Mouse (Mus musculus): ENCODE data around the gene Fasn. TPM values are rescaled to one million over a fixed set of nuclear protein-coding genes. Genes with fewer than 3 reads are reported as not detected.
A peak's percentile ranks its signal among the peaks of the same experiment; 100 is the strongest.

Gene Fasn
- polyA plus RNA-seq, 1 experiment from 2014 or later: 45.5 TPM

DNA sequence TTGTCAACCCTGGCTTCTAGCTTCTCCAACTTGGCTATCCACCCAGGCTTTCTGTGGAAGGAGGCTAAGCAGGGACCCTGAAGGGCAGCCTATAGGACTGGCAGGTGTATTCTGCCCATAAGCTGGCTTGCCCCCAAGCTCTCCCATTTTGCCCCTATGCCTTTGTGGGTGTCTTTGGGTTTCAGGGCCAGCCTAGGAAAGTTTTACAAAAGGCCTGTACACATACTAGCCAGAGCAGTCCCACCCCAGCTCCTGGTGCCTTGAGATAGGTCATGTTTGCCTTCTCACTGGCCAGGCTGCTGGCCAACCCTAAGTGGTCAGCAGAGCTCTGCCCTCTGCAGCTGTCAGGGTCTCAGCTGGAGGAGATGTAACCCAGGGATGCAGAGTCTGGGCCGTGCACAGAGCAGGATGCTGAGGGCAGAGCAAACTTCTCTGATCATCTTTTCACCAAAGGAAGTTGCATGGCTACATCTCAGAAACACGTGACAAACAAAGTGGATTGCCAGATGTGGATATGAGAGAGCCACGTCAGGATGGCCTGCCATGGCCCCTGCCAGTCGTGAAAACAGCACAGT lies 1.0 kb upstream of the Fasn start:
- Histone ChIP-seq H3K9me3 (no peaks in the 10 kb centered on the region), H3K27ac (peak overlapping the region; percentile 98), H3K4me1 (peaks cover 40% of the 10 kb centered on the region), H3K4me2 (peak overlapping the region; percentile 77), H3K27me3 (no peaks in the 10 kb centered on the region), H3K4me3 (peak overlapping the region; percentile 89), H3K9ac (peak overlapping the region; percentile 49), H3K36me3 (peaks cover 22% of the 10 kb centered on the region)
- ATAC-seq (ENCODE audit: insufficient number of reproducible peaks, low FRiP score, low TSS enrichment, low read depth): no peak
- WGBS: 40% methylated on average over 4 of the region's 4 CpGs

DNA sequence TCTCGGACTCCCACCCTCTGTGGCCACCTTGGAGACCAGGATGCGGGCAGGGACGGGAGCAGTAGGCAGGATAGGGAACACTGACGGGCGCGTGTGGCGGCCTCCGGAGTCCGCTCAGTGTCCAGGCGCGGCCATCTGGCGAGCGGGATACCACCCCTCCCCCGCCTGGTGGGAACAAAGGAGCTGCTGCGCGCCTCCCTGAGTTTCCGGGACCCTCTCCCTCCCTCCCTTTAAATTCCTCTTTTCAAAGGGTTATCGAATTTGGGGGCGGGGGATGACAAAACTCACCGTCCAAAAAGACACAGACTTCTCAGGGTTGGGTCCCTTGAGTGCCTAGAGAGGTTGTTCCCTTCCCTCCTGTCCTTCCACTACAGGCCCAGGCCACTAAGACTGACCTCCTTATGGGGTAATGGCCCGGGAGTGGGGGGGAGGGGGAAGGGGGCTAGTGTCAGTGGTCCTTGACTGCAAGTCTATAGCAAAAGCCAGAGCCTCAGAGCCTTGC lies 491 bp upstream of the Fasn start:
- Histone ChIP-seq H3K36me3 (peaks cover 27% of the 10 kb centered on the region), H3K27ac (peak overlapping the region; percentile 98), H3K27me3 (no peaks in the 10 kb centered on the region), H3K4me2 (peak overlapping the region; percentile 77), H3K9ac (peak overlapping the region; percentile 49), H3K9me3 (no peaks in the 10 kb centered on the region), H3K4me3 (peak overlapping the region; percentile 89), H3K4me1 (peaks cover 40% of the 10 kb centered on the region)
- ATAC-seq (ENCODE audit: insufficient number of reproducible peaks, low FRiP score, low TSS enrichment, low read depth): no peak
- 0% methylated on average over 21 of the region's 21 CpGs for WGBS

DNA sequence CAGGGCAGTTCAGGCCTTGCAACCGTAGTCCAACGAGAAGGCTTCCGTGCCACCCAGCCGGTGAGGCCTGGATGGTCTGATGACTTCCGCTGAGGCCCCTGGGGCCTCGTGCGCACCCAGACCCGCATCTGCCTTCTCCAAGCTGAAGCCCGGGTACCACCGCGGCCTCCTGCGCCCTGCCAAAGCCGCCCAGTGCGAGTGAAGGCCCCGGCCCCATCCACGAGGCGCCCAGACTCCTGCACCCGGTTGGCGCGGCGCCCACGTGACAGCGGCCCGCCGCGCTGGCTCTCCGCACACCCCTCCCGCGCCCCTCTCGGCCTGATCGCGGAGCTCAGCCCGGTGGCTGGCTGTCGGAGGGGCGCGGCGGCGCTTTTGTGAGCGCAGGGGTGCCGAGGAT lies 798 bp downstream of the Fasn start:
- H3K9ac ChIP-seq: peak overlapping the region; percentile 91
- under 1% methylated on average over 40 of the region's 40 CpGs for WGBS
- H3K9me3 ChIP-seq: no peaks in the 10 kb centered on the region
- peak; percentile 2 for ATAC-seq (ENCODE audit: insufficient number of reproducible peaks, low FRiP score, low TSS enrichment, low read depth)
- H3K4me3 ChIP-seq: peak overlapping the region; percentile 89
- peaks cover 40% of the 10 kb centered on the region for H3K4me1 ChIP-seq
- H3K36me3 ChIP-seq: peaks cover 40% of the 10 kb centered on the region
- H3K4me2 ChIP-seq: peak overlapping the region; percentile 77
- no peaks in the 10 kb centered on the region for H3K27me3 ChIP-seq
- H3K27ac ChIP-seq: peak overlapping the region; percentile 98

DNA sequence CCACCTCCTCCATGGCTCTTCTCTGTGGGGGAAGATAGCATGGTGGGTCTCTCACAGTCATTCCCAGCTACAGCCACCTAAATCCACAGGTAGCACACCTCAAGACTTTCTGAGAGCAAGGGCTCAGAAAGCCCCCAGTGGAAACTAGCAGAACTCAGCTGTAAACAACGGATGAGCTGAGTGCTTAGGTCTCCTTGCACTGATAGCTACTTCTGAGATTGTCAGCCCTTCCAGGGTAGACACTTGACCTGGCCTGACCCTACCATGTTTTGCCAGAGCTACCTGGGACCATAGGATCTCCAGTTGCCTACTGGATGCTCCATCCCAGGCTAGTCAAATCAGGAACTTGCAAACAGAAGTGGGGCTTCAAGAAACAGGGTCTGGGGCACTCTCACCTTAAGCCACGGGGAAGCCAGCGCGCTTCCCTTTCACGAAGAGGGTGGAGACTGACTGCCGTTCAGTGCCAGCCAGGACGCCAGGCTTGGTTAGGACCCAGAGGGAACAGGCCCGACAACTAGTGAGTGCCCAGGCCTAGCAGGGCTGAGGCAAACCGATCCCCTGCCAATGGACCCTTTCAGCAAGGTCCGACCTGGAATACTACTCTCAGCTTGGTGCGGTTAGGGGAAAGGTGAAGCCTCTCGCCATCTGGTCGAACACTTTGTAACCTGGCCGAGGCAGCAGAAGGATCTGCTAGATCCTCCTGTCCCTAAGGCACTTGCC lies 1.4 kb downstream of the Fasn start:
- Histone ChIP-seq H3K4me1 (peaks cover 40% of the 10 kb centered on the region), H3K4me3 (peak overlapping the region; percentile 89), H3K36me3 (peaks cover 46% of the 10 kb centered on the region), H3K4me2 (peak overlapping the region; percentile 77), H3K27ac (peak overlapping the region; percentile 98), H3K9me3 (no peaks in the 10 kb centered on the region), H3K27me3 (no peaks in the 10 kb centered on the region), H3K9ac (peak overlapping the region; percentile 91)
- WGBS: under 1% methylated on average over 14 of the region's 14 CpGs
- ATAC-seq (ENCODE audit: insufficient number of reproducible peaks, low FRiP score, low TSS enrichment, low read depth): no peak

DNA sequence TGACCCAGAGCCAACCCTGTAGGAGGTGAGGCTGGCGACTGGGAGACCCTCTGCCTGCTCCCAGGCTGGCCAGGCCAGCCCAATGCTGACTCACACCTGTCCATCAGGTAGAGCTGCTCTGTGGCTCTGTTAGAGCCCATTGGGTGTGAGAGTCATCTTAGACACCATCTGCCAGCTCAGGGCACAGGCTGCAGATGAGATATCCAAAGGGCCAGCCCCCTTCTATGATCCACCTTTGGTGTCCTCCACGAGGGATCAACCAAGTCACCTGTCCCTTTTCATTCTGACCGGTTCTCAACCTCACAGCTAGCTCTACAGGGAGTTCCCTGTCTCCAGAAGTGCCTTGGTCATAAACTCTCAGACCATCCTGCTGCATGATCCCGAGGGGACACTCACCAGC lies 2.0 kb downstream of the Fasn start:
- H3K9ac ChIP-seq: peak overlapping the region; percentile 91
- WGBS: 44% methylated on average over 4 of the region's 4 CpGs
- no peaks in the 10 kb centered on the region for H3K9me3 ChIP-seq
- H3K27me3 ChIP-seq: no peaks in the 10 kb centered on the region
- peak overlapping the region; percentile 17; the same call in 1 of the 2 replicates for H3K27ac ChIP-seq
- no peak for ATAC-seq (ENCODE audit: insufficient number of reproducible peaks, low FRiP score, low TSS enrichment, low read depth)
- H3K4me3 ChIP-seq: peak overlapping the region; percentile 89
- peaks cover 40% of the 10 kb centered on the region for H3K4me1 ChIP-seq
- H3K36me3 ChIP-seq: peaks cover 52% of the 10 kb centered on the region
- peak overlapping the region; percentile 77 for H3K4me2 ChIP-seq

DNA sequence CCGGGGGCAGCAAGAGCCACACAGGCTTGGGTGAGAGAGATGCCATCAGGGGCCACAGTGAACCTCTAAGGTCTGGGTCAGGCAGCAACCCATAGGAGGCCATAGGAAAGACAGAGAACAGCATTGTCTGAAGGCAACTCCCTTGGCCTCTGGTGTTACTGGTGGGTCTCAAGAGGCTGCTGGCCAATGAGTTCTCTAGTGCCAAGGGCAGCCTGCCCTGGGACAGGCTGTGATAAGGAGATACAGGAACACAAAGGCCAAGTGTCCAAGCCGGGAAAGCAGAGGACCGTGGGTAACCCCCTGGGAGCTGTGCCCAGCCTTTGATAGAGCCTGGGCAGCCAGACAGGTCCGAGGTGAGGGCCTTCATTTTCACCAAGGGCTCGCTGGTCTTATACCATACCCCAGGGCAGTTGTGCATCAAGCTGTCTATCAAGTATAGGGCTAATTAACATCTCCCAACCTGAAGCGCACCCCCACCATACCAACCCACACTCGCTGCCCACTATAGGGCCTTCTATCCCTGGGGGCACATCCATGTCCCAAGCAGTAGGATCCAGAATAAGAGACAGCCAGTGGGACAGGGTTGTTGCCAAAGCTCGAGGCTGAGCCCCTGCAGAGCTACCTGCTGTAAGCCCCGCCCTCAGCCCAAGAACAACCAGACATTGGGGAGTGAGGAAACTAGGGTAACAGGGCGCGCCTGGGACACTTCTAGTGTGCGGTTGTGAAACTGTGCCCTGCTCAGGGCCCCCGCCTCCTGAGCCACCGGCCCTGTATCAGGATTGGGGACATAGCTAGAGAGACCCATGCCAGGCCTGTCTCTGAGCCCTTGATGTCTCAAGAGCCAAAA lies 3.0 kb downstream of the Fasn start:
- H3K4me3 ChIP-seq: peak overlapping the region; percentile 13; the same call in 1 of the 2 replicates
- peaks cover 40% of the 10 kb centered on the region for H3K4me1 ChIP-seq
- H3K36me3 ChIP-seq: peaks cover 63% of the 10 kb centered on the region
- peak overlapping the region; percentile 77 for H3K4me2 ChIP-seq
- no peaks in the 10 kb centered on the region for H3K9me3 ChIP-seq
- ATAC-seq (ENCODE audit: insufficient number of reproducible peaks, low FRiP score, low TSS enrichment, low read depth): no peak
- no peaks in the 10 kb centered on the region for H3K27me3 ChIP-seq
- whole genome bisulfite sequencing: 80% methylated on average over 14 of the region's 14 CpGs
- H3K9ac ChIP-seq: no peak overlapping the region
- no peak overlapping the region for H3K27ac ChIP-seq

DNA sequence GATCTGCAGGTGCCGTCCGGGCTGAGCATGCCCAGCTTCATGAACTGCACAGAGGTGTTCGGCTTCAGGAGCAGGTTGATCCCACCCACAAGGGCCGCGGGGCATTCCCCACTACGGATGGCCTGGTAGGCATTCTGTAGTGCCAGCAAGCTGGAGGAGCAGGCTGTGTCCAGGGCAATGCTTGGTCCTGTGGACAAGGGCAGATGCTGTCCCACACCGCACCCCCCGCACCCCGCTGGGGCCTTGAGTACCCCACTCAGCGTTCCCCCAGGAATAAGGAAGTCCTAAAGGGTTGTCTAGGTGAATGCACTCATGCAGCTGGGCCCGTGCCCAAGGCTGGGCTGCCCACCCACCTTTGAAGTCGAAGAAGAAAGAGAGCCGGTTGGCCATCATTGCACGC lies 3.8 kb downstream of the Fasn start:
- WGBS: 95% methylated on average over 14 of the region's 14 CpGs
- H3K4me3 ChIP-seq: no peak overlapping the region
- peaks cover 36% of the 10 kb centered on the region for H3K4me1 ChIP-seq
- H3K4me2 ChIP-seq: no peak overlapping the region
- peaks cover 70% of the 10 kb centered on the region for H3K36me3 ChIP-seq
- no peaks in the 10 kb centered on the region for H3K9me3 ChIP-seq
- no peaks in the 10 kb centered on the region for H3K27me3 ChIP-seq
- ATAC-seq (ENCODE audit: insufficient number of reproducible peaks, low FRiP score, low TSS enrichment, low read depth): no peak
- no peak overlapping the region for H3K27ac ChIP-seq
- no peak overlapping the region for H3K9ac ChIP-seq

DNA sequence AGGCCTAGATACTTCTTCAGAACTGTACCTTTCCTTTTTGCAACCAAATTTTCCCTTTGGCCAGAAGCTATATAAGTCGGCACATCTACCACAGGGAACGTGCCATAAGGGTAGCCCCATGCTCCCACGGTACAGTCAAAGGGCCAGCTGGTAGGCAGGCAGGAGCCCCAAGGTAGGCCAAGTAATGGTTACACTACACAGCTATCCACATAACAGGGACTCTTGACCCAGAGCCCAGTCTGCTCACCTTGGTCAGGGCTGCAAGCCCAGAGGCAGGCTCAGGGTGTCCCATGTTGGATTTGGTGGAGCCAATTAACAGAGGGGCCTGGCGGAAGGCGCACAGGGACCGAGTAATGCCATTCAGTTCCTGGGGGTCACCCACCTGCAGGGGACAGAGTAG lies 4.8 kb downstream of the Fasn start:
- 92% methylated on average over 6 of the region's 6 CpGs for WGBS
- H3K4me2 ChIP-seq: no peak overlapping the region
- peaks cover 80% of the 10 kb centered on the region for H3K36me3 ChIP-seq
- no peaks in the 10 kb centered on the region for H3K9me3 ChIP-seq
- peaks cover 28% of the 10 kb centered on the region for H3K4me1 ChIP-seq
- H3K4me3 ChIP-seq: no peak overlapping the region
- no peaks in the 10 kb centered on the region for H3K27me3 ChIP-seq
- H3K27ac ChIP-seq: no peak overlapping the region
- no peak for ATAC-seq (ENCODE audit: insufficient number of reproducible peaks, low FRiP score, low TSS enrichment, low read depth)
- no peak overlapping the region for H3K9ac ChIP-seq

DNA sequence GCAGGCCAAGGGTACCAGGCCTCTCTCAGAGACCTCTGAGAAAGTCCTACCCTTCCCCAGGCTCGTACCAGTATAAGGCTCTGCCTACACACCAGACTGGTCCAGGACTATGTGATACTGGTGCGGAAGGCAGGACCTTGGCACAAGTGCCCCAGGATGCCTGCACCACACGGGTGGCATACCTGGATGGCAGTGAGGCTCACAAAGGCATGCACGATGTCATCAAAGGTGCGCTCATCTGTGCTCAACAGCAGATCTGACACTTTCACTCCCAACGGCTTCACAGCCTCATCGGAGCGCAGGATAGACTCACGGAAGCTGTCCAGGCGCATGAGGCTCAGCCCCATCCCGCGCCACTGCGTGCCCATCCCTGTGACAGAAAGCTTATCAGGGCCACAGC lies 6.1 kb downstream of the Fasn start:
- ATAC-seq (ENCODE audit: insufficient number of reproducible peaks, low FRiP score, low TSS enrichment, low read depth): no peak
- H3K4me3 ChIP-seq: no peak overlapping the region
- no peak overlapping the region for H3K4me2 ChIP-seq
- H3K27me3 ChIP-seq: no peaks in the 10 kb centered on the region
- peaks cover 28% of the 10 kb centered on the region for H3K4me1 ChIP-seq
- no peaks in the 10 kb centered on the region for H3K9me3 ChIP-seq
- H3K27ac ChIP-seq: no peak overlapping the region
- no peak overlapping the region for H3K9ac ChIP-seq
- peaks cover 93% of the 10 kb centered on the region for H3K36me3 ChIP-seq
- 95% methylated on average over 13 of the region's 13 CpGs for WGBS

DNA sequence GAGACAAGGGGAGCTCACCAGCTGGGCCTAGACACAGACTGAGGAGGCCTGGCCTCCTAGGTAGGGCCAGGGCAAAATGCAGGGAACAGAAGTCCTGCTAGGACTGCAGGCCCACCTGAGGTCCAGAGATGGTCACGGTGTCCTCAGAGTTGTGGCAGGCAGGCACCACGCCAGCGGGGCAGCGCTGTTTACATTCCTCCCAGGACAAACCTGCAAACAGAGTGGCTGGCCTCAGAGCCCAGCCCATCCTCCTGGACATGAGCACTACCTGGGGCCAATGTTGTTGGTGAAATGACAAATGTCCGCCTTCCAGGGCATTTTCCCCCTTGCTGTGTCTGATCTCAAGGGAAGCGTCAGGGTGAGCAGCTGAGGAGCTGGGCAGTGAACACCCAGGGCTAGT lies 7.0 kb downstream of the Fasn start:
- no peak overlapping the region for H3K27ac ChIP-seq
- no peak overlapping the region for H3K4me3 ChIP-seq
- no peak for ATAC-seq (ENCODE audit: insufficient number of reproducible peaks, low FRiP score, low TSS enrichment, low read depth)
- WGBS: 88% methylated on average over 6 of the region's 6 CpGs
- peaks cover 99% of the 10 kb centered on the region for H3K36me3 ChIP-seq
- no peak overlapping the region for H3K9ac ChIP-seq
- H3K4me1 ChIP-seq: peaks cover 19% of the 10 kb centered on the region
- no peaks in the 10 kb centered on the region for H3K9me3 ChIP-seq
- H3K4me2 ChIP-seq: no peak overlapping the region
- H3K27me3 ChIP-seq: no peaks in the 10 kb centered on the region

DNA sequence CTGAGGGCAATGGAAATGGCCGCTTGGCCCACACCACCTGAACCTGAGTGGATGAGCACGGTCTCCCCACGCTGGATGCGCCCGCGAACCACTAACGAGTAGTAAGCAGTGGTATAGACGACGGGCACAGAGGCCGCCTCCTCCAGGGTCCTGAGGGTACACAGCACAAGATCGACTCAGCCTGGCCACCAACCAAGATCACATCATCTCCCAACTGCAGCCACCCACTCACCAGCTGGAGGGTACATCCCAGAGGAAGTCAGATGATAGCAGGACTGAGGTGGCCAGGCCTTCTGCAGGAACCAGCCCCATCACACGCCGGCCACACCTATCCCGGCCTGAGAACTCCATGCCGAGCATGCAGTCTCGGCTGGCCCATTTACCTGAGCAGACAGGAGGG lies 12.3 kb downstream of the Fasn start:
- H3K27ac ChIP-seq: no peak overlapping the region
- H3K9ac ChIP-seq: no peak overlapping the region
- no peaks in the 10 kb centered on the region for H3K27me3 ChIP-seq
- WGBS: 92% methylated on average over 16 of the region's 16 CpGs
- H3K9me3 ChIP-seq: no peaks in the 10 kb centered on the region
- peaks cover 100% of the 10 kb centered on the region for H3K36me3 ChIP-seq
- no peaks in the 10 kb centered on the region for H3K4me1 ChIP-seq
- ATAC-seq (ENCODE audit: insufficient number of reproducible peaks, low FRiP score, low TSS enrichment, low read depth): no peak
- no peak overlapping the region for H3K4me2 ChIP-seq
- no peak overlapping the region for H3K4me3 ChIP-seq

DNA sequence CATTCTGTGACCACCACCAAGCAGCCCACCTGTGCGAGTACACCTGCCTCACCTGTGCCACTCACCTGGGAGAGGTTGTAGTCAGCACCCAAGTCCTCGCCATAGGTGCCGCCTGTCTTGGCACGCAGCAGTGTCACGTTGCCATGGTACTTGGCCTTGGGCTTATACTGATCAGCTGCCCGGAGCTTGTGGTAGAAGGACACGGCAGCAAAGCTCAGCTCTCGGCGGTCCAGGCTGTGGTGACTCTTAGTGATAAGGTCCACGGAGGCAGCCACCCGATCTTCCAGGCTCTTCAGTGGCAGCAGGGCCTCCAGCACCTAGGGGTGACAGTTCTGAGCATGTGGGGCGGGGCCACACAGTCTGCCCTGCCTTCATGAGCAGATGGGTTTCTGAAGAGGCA lies 16.3 kb downstream of the Fasn start:
- Histone ChIP-seq H3K4me2 (no peak overlapping the region), H3K36me3 (peaks cover 82% of the 10 kb centered on the region), H3K27me3 (no peaks in the 10 kb centered on the region), H3K9me3 (no peaks in the 10 kb centered on the region), H3K4me1 (no peaks in the 10 kb centered on the region), H3K9ac (no peak overlapping the region), H3K4me3 (no peak overlapping the region), H3K27ac (no peak overlapping the region)
- no peak for ATAC-seq (ENCODE audit: insufficient number of reproducible peaks, low FRiP score, low TSS enrichment, low read depth)
- WGBS: 92% methylated on average over 12 of the region's 12 CpGs
